Mouse (Mus musculus) spleen, adult 2 months (tissue): ENCODE data around the gene Tcap. TPM values are rescaled to one million over a fixed set of nuclear protein-coding genes. Genes with fewer than 3 reads are reported as not detected.

Source experiments
- DNase-seq, 2 experiments: peaks; one replicate each; pipeline versions ENCODE4 v3.0.0 to v3.0.0-alpha.2; 2012 to 2021; ENCODE audit warnings: low spot score in 2 of 2, low read depth in 1 of 2
- H3K27ac ChIP-seq: fragments of 200-500 bp; 2 replicates; pipeline ENCODE4 v1.5.1; 2012; ENCODE audit warnings: low read length, inconsistent platforms; ENCODE audit not compliant: insufficient read depth
- H3K27me3 ChIP-seq: fragments of 200-500 bp; 2 replicates; pipeline ENCODE4 v1.6.1; 2012; ENCODE audit warnings: mild to moderate bottlenecking, moderate library complexity, low read length, inconsistent platforms; ENCODE audit not compliant: control insufficient read depth, insufficient read depth
- H3K36me3 ChIP-seq: fragments of 200-500 bp; 2 replicates; pipeline ENCODE4 v1.6.1; 2012; ENCODE audit warnings: mild to moderate bottlenecking, low read length, inconsistent platforms; ENCODE audit not compliant: control insufficient read depth, insufficient read depth
- H3K4me1 ChIP-seq: fragments of 200-500 bp; 2 replicates; pipeline ENCODE4 v1.6.1; 2011; ENCODE audit warnings: inconsistent platforms; ENCODE audit not compliant: control insufficient read depth, insufficient read depth, insufficient read length
- H3K4me3 ChIP-seq: fragments of 200-500 bp; 2 replicates; pipeline ENCODE4 v1.5.1; 2011; ENCODE audit warnings: mild to moderate bottlenecking, inconsistent platforms; ENCODE audit not compliant: insufficient read depth, insufficient read length; ENCODE audit errors: extremely low read depth
- CTCF ChIP-seq: fragments of 200-500 bp; IDR thresholded peaks from 2 replicates; pipeline ENCODE4 v1.5.1; 2011; ENCODE audit warnings: mild to moderate bottlenecking, inconsistent platforms; ENCODE audit not compliant: insufficient read depth, insufficient read length, insufficient replicate concordance; ENCODE audit errors: extremely low read depth
- POLR2A ChIP-seq: fragments of 200-500 bp; IDR thresholded peaks from 2 replicates; pipeline ENCODE4 v1.6.1; 2011; ENCODE audit warnings: low read depth, low read length, inconsistent platforms
- WGBS: fragments of 180-500 bp; shearing (Covaris S2); methylation state at CpG from one replicate; pipeline ENCODE4 v1.1.7; 2018; 5-methylcytosine and 5-hydroxymethylcytosine counted together
- polyA plus RNA-seq: library from polyadenylated mRNA; depleted of rRNA; stranded (reverse); fragments of >200 nt; gene quantifications from 2 replicates; pipeline ENCODE4 v1.2.3, GENCODE M21; 2012

Tcap gene
- polyA plus RNA-seq, 1 experiment: 0.42 TPM

DNA sequence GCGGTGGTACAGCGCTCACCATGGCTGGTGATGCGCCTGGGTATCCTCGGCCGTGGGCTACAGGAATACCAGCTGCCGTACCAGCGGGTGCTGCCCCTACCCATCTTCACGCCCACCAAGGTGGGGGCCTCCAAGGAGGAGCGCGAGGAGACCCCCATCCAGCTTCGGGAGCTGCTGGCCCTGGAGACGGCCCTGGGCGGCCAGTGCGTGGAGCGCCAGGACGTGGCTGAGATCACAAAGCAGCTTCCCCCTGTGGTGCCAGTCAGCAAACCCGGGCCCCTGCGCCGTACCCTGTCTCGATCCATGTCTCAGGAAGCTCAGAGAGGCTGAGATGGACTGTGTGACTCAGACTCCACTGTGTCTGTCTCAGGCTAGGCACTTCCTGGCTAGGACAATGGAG, 605 bp downstream of the Tcap start:
- Histone ChIP-seq H3K27me3 (no peaks in the 10 kb centered on the region), H3K27ac (no peak overlapping the region), H3K36me3 (peaks cover 12% of the 10 kb centered on the region), H3K4me1 (no peaks in the 10 kb centered on the region), H3K4me3 (no peak overlapping the region)
- DNase-seq: no peak
- TF ChIP-seq CTCF: no peak
- no peak for TF ChIP-seq POLR2A
- WGBS: 86% methylated on average over 20 of the region's 20 CpGs

DNA sequence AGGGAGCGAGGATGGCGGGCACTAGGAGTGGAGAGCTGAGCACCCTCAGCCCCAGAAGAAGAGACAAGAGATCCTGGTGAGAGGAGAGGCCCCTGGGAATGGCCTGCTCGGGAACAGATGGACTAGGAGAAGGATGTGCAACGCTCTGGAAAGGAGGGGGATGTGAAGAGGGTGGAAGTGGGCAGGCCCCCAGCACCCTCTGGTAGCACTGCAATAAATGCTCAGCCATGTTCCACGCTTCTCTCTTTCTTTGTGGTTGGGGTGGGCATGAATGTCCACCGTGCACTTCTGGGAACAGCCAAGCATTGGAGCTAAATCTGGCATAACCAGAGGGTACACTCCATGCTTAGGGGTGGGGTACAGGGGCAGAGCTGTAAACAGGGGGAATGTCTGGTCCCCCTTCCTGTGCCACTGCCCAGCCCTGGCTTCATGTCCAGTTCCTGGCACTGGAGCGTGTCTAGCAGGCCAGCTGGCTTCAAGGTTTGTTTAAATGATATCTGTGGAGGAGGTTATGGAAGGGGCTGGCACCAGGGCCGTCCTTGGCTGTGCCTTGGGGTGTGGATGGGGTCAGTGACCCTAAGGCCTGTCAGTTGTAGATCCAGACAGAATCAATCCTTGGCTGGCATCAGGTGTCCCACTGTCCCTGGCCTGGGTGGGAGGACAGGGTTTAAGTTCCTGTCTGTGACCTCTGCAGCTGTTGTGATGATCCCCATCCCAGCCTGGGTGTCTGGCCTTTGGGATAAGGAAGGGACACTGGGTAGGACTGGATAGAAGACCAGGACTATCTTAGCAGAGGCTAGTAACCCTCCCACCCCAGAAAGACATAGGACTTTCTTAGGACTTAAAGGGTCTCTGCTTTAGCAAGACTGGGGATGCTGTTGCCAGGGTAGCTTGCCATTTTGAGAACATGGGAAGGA, 1.4 kb downstream of the Tcap start:
- Histone ChIP-seq H3K4me3 (no peak overlapping the region), H3K36me3 (peaks cover 4% of the 10 kb centered on the region; the same call in 1 of the 2 replicates), H3K27ac (no peak overlapping the region), H3K27me3 (no peaks in the 10 kb centered on the region), H3K4me1 (no peaks in the 10 kb centered on the region)
- TF ChIP-seq CTCF (no peak), POLR2A (no peak)
- WGBS: 80% methylated on average over 8 of the region's 8 CpGs
- no peak for DNase-seq

DNA sequence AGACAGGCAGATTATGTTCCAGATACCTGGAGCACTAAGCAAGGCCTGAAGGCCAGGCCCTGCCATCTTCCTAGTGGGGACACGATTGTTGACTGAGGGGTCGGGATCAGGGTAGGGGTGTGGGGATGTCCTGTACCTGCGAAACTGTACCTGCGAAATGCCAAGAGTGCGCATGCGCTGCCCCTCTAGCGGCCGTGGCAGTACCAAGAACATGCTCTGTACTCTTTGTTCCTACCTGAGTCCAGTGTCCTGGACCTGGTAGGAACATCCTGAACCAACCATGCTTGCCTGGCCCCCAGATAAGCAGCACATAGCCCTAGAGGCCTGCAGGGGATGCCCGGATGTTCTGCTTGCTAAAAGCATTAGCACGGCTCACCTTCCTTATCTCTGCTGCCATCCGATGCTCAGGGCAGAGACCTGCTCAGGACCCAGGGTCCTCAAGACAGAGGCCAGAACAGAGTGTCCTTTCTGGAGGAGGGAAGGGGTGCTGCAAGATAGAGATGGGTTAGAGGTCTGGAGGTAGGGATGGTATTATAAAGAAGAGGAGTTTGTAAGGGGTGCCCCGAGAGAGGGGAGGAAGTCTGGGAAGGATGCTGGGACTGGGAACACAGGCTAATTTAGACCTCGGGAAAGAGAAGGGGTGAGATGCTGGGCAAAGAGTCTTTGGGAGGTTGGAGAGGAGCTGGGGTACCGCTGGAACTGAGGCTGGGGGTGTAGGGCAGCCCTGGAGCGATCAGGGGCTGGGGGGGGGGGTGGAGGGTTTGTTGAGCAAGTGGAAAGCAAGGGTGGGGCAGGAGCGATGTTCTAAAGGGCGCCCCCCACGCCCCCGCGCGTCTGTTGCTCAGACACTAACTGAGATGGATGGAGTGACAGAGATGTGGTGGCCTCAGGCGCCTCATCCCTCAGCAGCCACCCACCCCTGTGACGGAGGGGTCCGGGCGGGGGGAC, 2.3 kb downstream of the Tcap start, which contains the start of gene Pnmt:
TSS of gene Pnmt (plus strand) at position 813 of the 948 bp plus-strand sequence.
- no peak for TF ChIP-seq CTCF
- no peak for TF ChIP-seq POLR2A
- H3K36me3 ChIP-seq: no peaks in the 10 kb centered on the region
- no peak within 1 kb of the TSS for H3K4me3 ChIP-seq
- H3K27ac ChIP-seq: no peak within 1 kb of the TSS
- H3K4me1 ChIP-seq: no peaks in the 10 kb centered on the region
- WGBS: 66% methylated on average over 25 of the region's 25 CpGs
- no peak for DNase-seq
- H3K27me3 ChIP-seq: no peaks in the 10 kb centered on the region

DNA sequence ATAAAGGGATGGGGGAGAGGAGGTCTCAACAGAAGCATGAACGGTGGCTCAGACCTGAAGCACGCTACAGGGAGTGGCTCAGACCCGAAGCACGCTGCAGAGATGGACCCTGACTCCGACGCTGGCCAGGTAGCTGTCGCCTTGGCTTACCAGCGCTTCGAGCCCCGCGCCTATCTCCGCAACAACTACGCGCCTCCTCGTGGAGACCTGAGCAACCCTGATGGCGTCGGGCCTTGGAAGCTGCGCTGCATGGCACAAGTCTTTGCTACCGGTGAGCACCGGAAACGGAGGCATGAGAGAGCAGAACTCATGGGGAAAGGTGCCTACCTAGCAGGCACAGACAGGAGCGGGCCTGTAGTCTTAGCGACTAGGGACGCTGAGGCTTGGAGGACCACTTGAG, 3.0 kb downstream of the Tcap start:
- H3K4me3 ChIP-seq: no peak overlapping the region
- no peaks in the 10 kb centered on the region for H3K27me3 ChIP-seq
- H3K36me3 ChIP-seq: no peaks in the 10 kb centered on the region
- H3K27ac ChIP-seq: no peak overlapping the region
- no peaks in the 10 kb centered on the region for H3K4me1 ChIP-seq
- no peak for DNase-seq
- WGBS: 23% methylated on average over 24 of the region's 24 CpGs
- TF ChIP-seq POLR2A: no peak
- TF ChIP-seq CTCF: no peak

DNA sequence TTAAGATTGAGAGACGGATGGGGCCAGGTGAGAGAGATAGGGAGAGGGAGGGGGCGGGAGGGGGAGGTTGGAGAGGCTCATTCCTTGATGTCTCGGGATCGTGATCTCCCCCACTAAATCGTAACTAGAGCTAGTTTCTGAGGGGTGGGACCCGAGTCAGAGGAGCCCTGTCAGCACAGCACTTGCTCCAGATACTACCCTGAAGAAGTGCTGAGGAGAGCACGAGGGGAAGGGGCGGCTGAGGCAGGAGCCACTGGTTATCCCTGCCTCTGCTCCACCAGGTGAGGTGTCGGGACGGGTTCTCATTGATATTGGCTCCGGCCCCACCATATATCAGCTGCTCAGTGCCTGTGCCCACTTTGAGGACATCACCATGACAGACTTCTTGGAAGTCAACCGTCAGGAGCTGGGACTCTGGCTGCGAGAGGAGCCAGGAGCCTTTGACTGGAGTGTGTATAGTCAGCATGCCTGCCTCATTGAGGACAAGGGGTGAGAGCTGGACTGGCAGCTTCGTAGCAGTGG, 3.5 kb downstream of the Tcap start:
- no peak for DNase-seq
- WGBS: 75% methylated on average over 14 of the region's 14 CpGs
- H3K27me3 ChIP-seq: no peaks in the 10 kb centered on the region

DNA sequence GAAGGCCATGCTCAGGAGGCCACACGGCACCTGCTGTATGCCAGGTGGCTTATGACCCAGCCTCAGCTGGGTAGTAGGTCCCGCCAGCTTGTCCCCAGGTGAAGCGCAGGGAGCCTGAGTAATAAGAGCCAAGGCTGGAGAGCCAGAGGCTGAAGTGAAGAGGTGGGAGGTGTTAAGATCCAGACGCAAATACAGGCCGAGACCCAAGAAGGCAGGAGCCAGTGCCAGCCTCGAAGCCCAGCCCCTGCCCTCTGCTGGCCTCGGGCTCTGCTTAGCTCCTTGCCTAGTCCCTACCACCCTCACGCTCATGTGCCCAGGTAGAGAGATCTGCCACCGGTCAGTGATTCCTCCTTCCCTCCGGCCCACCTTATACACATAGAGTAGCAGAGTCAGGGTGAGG, 4.7 kb downstream of the Tcap start:
- H3K27me3 ChIP-seq: no peaks in the 10 kb centered on the region
- WGBS: 83% methylated on average over 10 of the region's 10 CpGs
- no peak overlapping the region for H3K4me3 ChIP-seq
- no peaks in the 10 kb centered on the region for H3K36me3 ChIP-seq
- no peak overlapping the region for H3K27ac ChIP-seq
- TF ChIP-seq CTCF (no peak), POLR2A (no peak)
- H3K4me1 ChIP-seq: no peaks in the 10 kb centered on the region
- DNase-seq: no peak

More for the DNA sequence above, 3.5 kb downstream of the Tcap start:
- no peaks in the 10 kb centered on the region for H3K4me1 ChIP-seq
- TF ChIP-seq CTCF: no peak
- TF ChIP-seq POLR2A: no peak
- no peak overlapping the region for H3K27ac ChIP-seq
- H3K36me3 ChIP-seq: no peaks in the 10 kb centered on the region
- H3K4me3 ChIP-seq: no peak overlapping the region
